Mouse (Mus musculus): ENCODE data around the gene Pkig. TPM values are rescaled to one million over a fixed set of nuclear protein-coding genes. Genes with fewer than 3 reads are reported as not detected.

Gene Pkig
- polyA plus RNA-seq, 1 experiment from 2014 or later: 83.1 TPM

DNA sequence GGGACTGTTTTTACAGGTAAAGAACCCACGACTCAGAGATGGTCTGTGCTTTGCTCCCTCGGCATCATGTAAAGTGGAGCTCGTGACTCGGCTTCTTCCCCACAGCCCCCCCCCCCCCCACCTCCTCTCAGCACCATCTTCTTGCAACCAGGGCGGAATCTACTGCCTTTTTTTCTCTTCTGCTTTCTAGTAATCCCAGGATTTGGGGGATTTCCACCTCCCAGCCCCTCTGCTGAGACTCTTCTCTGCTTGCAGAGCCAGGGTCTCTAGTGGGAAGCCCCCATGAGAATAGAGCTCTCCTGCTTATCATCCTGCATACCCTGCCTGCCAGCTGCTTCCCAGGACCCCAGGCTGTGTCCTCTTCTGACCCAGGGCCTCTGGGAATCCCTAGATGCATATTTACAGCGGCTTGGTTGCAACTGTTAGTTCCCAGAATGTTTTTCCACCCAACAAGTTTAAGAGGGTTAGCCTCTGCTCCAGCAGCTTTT is 50.6 kb downstream of the Pkig start:
- no peaks in the 10 kb centered on the region for H3K9me3 ChIP-seq (replicated peaks; ENCODE audit: control insufficient read depth, low read length)
- H3K9ac ChIP-seq (ENCODE audit: low read depth, low read length): no peak overlapping the region
- no peaks in the 10 kb centered on the region for H3K27me3 ChIP-seq (ENCODE audit: control insufficient read depth, insufficient read depth, low read depth, low read length)
- no peak for ATAC-seq (ENCODE audit: low read depth)
- H3K4me2 ChIP-seq (ENCODE audit: low read depth, low read length): no peak overlapping the region
- no peak overlapping the region for H3K27ac ChIP-seq (ENCODE audit: low read length)
- H3K36me3 ChIP-seq (ENCODE audit: control insufficient read depth, insufficient read depth): peaks cover 5% of the 10 kb centered on the region; the same call in 1 of the 2 replicates
- no peak overlapping the region for H3K4me3 ChIP-seq (ENCODE audit: low read depth, low read length)
- WGBS (ENCODE audit: insufficient replicate concordance): 51% methylated on average over 6 of the region's 6 CpGs
- H3K4me1 ChIP-seq (ENCODE audit: control insufficient read depth, low read depth, low read length): peaks cover 34% of the 10 kb centered on the region

DNA sequence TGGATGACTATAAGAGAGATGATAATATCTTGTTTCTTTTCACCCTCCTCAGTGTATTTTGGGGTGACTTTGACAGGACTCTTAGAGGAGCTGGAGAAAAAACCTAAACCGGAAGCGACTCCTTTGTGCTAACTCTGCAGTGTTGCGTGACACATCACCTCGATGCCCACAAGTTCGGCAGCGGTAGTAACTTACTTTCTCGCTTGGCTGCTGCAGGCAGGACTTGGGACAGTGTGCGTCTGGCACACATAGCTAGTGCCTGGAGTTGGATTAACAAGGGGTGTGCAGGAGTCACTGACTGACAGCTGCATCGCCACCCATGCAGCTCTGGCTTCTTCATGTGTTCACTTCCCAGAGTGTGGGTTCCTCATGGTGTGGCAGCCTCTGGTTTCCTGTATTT is 51.8 kb downstream of the Pkig start:
- H3K4me3 ChIP-seq (ENCODE audit: low read depth, low read length): no peak overlapping the region
- 81% methylated on average over 9 of the region's 9 CpGs for WGBS (ENCODE audit: insufficient replicate concordance)
- no peaks in the 10 kb centered on the region for H3K36me3 ChIP-seq (ENCODE audit: control insufficient read depth, insufficient read depth)
- no peak for ATAC-seq (ENCODE audit: low read depth)
- H3K9me3 ChIP-seq (replicated peaks; ENCODE audit: control insufficient read depth, low read length): no peaks in the 10 kb centered on the region
- H3K27me3 ChIP-seq (ENCODE audit: control insufficient read depth, insufficient read depth, low read depth, low read length): no peaks in the 10 kb centered on the region
- no peak overlapping the region for H3K9ac ChIP-seq (ENCODE audit: low read depth, low read length)
- peaks cover 29% of the 10 kb centered on the region for H3K4me1 ChIP-seq (ENCODE audit: control insufficient read depth, low read depth, low read length)
- H3K4me2 ChIP-seq (ENCODE audit: low read depth, low read length): no peak overlapping the region
- H3K27ac ChIP-seq (ENCODE audit: low read length): no peak overlapping the region

- no peak overlapping the region for H3K4me2 ChIP-seq (ENCODE audit: low read depth, low read length)
- no peaks in the 10 kb centered on the region for H3K36me3 ChIP-seq (ENCODE audit: control insufficient read depth, insufficient read depth)
- H3K9me3 ChIP-seq (replicated peaks; ENCODE audit: control insufficient read depth, low read length): no peaks in the 10 kb centered on the region
- H3K27ac ChIP-seq (ENCODE audit: low read length): no peak overlapping the region
- no peak overlapping the region for H3K9ac ChIP-seq (ENCODE audit: low read depth, low read length)
- H3K4me1 ChIP-seq (ENCODE audit: control insufficient read depth, low read depth, low read length): peaks cover 29% of the 10 kb centered on the region
- H3K27me3 ChIP-seq (ENCODE audit: control insufficient read depth, insufficient read depth, low read depth, low read length): no peaks in the 10 kb centered on the region
- H3K4me3 ChIP-seq (ENCODE audit: low read depth, low read length): no peak overlapping the region
- ATAC-seq (ENCODE audit: low read depth): no peak
- whole genome bisulfite sequencing (ENCODE audit: insufficient replicate concordance): 41% methylated on average over 5 of the region's 5 CpGs
Measured at GRCm38 (mm10) chr2:163710606-163711159, 52.5 kb downstream of the Pkig start.

- 84% methylated on average over 8 of the region's 8 CpGs for WGBS (ENCODE audit: insufficient replicate concordance)
- H3K9me3 ChIP-seq (replicated peaks; ENCODE audit: control insufficient read depth, low read length): no peaks in the 10 kb centered on the region
- no peaks in the 10 kb centered on the region for H3K27me3 ChIP-seq (ENCODE audit: control insufficient read depth, insufficient read depth, low read depth, low read length)
- peaks cover 33% of the 10 kb centered on the region for H3K4me1 ChIP-seq (ENCODE audit: control insufficient read depth, low read depth, low read length)
- ATAC-seq (ENCODE audit: low read depth): no peak
- H3K36me3 ChIP-seq (ENCODE audit: control insufficient read depth, insufficient read depth): no peaks in the 10 kb centered on the region
- no peak overlapping the region for H3K4me2 ChIP-seq (ENCODE audit: low read depth, low read length)
- no peak overlapping the region for H3K9ac ChIP-seq (ENCODE audit: low read depth, low read length)
- no peak overlapping the region for H3K27ac ChIP-seq (ENCODE audit: low read length)
- no peak overlapping the region for H3K4me3 ChIP-seq (ENCODE audit: low read depth, low read length)
Measured at GRCm38 (mm10) chr2:163711368-163711868, 53.2 kb downstream of the Pkig start.

- peak overlapping the region; percentile 23; the same call in 1 of the 2 replicates for H3K27ac ChIP-seq (ENCODE audit: low read length)
Measured at GRCm38 (mm10) chr2:163712473-163712872, 54.3 kb downstream of the Pkig start.

DNA sequence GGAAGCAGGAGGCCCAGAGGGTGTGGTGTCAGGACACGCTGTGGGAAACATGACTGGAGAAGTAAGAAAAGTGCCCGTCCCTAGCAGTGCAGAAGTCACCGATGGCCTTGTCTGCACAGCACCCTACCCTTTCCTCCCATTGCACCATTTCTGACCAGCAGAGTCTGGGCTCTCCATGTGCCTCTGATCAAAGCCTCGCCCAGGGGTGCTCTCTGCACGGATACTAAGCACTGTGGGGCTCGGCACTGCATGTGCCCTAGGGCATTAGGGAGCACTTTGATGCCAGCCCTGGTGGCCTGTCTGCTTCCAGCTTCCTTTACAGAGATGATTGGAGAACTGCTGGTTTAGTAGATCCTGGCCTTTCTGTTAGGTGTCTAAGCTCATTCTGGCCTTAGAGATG is 54.7 kb downstream of the Pkig start:
- no peak overlapping the region for H3K4me3 ChIP-seq (ENCODE audit: low read depth, low read length)
- H3K4me1 ChIP-seq (ENCODE audit: control insufficient read depth, low read depth, low read length): peaks cover 33% of the 10 kb centered on the region
- no peak overlapping the region for H3K9ac ChIP-seq (ENCODE audit: low read depth, low read length)
- H3K36me3 ChIP-seq (ENCODE audit: control insufficient read depth, insufficient read depth): no peaks in the 10 kb centered on the region
- no peaks in the 10 kb centered on the region for H3K27me3 ChIP-seq (ENCODE audit: control insufficient read depth, insufficient read depth, low read depth, low read length)
- peak overlapping the region; percentile 23; the same call in 1 of the 2 replicates for H3K27ac ChIP-seq (ENCODE audit: low read length)
- 54% methylated on average over 6 of the region's 6 CpGs for WGBS (ENCODE audit: insufficient replicate concordance)
- H3K9me3 ChIP-seq (replicated peaks; ENCODE audit: control insufficient read depth, low read length): no peaks in the 10 kb centered on the region
- ATAC-seq (ENCODE audit: low read depth): no peak
- H3K4me2 ChIP-seq (ENCODE audit: low read depth, low read length): no peak overlapping the region

More at GRCm38 (mm10) chr2:163712473-163712872, 54.3 kb downstream of the Pkig start:
- Histone ChIP-seq H3K4me3 (ENCODE audit: low read depth, low read length) (no peak overlapping the region), H3K9me3 (replicated peaks; ENCODE audit: control insufficient read depth, low read length) (no peaks in the 10 kb centered on the region), H3K4me1 (ENCODE audit: control insufficient read depth, low read depth, low read length) (peaks cover 33% of the 10 kb centered on the region), H3K27me3 (ENCODE audit: control insufficient read depth, insufficient read depth, low read depth, low read length) (no peaks in the 10 kb centered on the region), H3K4me2 (ENCODE audit: low read depth, low read length) (no peak overlapping the region), H3K9ac (ENCODE audit: low read depth, low read length) (no peak overlapping the region), H3K36me3 (ENCODE audit: control insufficient read depth, insufficient read depth) (no peaks in the 10 kb centered on the region)
- WGBS (ENCODE audit: insufficient replicate concordance): 26% methylated on average over 7 of the region's 7 CpGs
- peak; percentile 33; the same call in 1 of the 2 replicates for ATAC-seq (ENCODE audit: low read depth)

DNA sequence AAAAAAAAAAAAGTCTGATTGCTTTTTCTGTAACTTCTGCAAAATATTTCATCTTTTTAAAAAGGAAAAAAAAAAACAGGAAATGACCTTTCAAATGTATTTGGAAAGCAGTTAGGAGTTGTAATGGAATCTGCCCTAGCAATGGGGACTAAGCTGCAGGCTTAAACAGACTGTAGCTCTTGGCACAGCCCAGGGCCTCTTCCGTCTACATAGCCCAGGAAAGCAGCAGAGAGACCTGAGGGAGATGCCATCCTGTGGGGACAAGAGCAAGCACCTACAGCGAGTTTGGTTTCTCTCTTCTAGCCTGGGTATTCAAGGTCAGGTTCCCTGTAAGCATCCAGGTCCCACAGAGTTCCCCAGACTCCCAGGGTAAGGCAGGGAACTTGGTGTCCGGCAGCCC is 55.2 kb downstream of the Pkig start:
- H3K27ac ChIP-seq (ENCODE audit: low read length): no peak overlapping the region
- no peaks in the 10 kb centered on the region for H3K27me3 ChIP-seq (ENCODE audit: control insufficient read depth, insufficient read depth, low read depth, low read length)
- H3K36me3 ChIP-seq (ENCODE audit: control insufficient read depth, insufficient read depth): no peaks in the 10 kb centered on the region
- no peak overlapping the region for H3K4me2 ChIP-seq (ENCODE audit: low read depth, low read length)
- H3K4me3 ChIP-seq (ENCODE audit: low read depth, low read length): no peak overlapping the region
- H3K4me1 ChIP-seq (ENCODE audit: control insufficient read depth, low read depth, low read length): peaks cover 34% of the 10 kb centered on the region
- no peak for ATAC-seq (ENCODE audit: low read depth)
- 70% methylated on average over 3 of the region's 3 CpGs for WGBS (ENCODE audit: insufficient replicate concordance)
- H3K9me3 ChIP-seq (replicated peaks; ENCODE audit: control insufficient read depth, low read length): no peaks in the 10 kb centered on the region
- H3K9ac ChIP-seq (ENCODE audit: low read depth, low read length): no peak overlapping the region

DNA sequence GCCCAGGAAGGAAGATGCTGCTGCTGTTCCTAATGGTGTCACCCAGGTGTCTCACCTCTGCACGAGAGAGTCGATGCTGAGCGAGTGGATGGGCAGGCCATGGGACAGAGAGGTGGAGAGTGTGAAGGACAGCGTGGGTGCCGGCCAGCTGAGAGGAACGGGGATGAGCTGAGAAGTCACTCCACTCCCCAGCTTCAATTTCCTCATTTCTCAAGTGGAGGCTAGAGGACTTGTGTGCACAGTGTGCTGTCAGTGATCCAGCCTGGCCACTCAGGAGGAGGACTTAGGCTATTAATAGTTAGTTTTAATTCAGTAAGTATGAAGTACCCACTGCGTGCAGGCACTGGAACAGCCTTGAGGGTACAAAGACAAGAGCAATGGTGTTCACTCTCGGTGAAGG is 58.3 kb downstream of the Pkig start:
- H3K4me2 ChIP-seq (ENCODE audit: low read depth, low read length): no peak overlapping the region
- no peak overlapping the region for H3K9ac ChIP-seq (ENCODE audit: low read depth, low read length)
- H3K27me3 ChIP-seq (ENCODE audit: control insufficient read depth, insufficient read depth, low read depth, low read length): no peaks in the 10 kb centered on the region
- WGBS (ENCODE audit: insufficient replicate concordance): 61% methylated on average over 8 of the region's 8 CpGs
- H3K36me3 ChIP-seq (ENCODE audit: control insufficient read depth, insufficient read depth): no peaks in the 10 kb centered on the region
- H3K4me1 ChIP-seq (ENCODE audit: control insufficient read depth, low read depth, low read length): peaks cover 29% of the 10 kb centered on the region
- ATAC-seq (ENCODE audit: low read depth): no peak
- no peak overlapping the region for H3K4me3 ChIP-seq (ENCODE audit: low read depth, low read length)
- H3K9me3 ChIP-seq (replicated peaks; ENCODE audit: control insufficient read depth, low read length): no peaks in the 10 kb centered on the region
- H3K27ac ChIP-seq (ENCODE audit: low read length): no peak overlapping the region

DNA sequence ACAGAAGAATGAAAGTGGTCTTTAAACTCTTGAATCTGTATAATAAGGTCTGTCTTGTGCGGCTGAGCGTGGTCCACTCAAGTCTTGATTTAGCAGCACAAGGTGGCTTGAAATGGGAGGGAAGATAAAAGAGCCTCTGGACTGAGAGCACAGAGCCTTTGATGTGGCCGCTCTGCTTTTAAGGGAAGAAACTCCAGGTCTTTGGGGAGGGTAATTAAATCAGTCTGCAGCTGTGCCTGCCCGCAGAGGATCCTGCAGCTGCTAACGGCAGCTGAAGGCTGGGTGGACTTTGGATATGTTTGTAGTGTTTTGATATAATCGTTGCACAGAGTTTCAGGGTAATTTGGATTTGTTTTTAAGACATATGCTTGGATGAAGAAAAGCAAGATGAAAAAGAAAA is 58.7 kb downstream of the Pkig start:
- H3K4me3 ChIP-seq (ENCODE audit: low read depth, low read length): no peak overlapping the region
- no peaks in the 10 kb centered on the region for H3K9me3 ChIP-seq (replicated peaks; ENCODE audit: control insufficient read depth, low read length)
- ATAC-seq (ENCODE audit: low read depth): no peak
- no peaks in the 10 kb centered on the region for H3K27me3 ChIP-seq (ENCODE audit: control insufficient read depth, insufficient read depth, low read depth, low read length)
- H3K9ac ChIP-seq (ENCODE audit: low read depth, low read length): no peak overlapping the region
- no peaks in the 10 kb centered on the region for H3K36me3 ChIP-seq (ENCODE audit: control insufficient read depth, insufficient read depth)
- no peak overlapping the region for H3K27ac ChIP-seq (ENCODE audit: low read length)
- no peak overlapping the region for H3K4me2 ChIP-seq (ENCODE audit: low read depth, low read length)
- WGBS (ENCODE audit: insufficient replicate concordance): 51% methylated on average over 6 of the region's 6 CpGs
- H3K4me1 ChIP-seq (ENCODE audit: control insufficient read depth, low read depth, low read length): peaks cover 27% of the 10 kb centered on the region
